Mouse (Mus musculus) small intestine, adult 2 months (tissue): ENCODE measurements around the gene Sh3pxd2b. TPM values are rescaled to one million over a fixed set of nuclear protein-coding genes. Genes with fewer than 3 reads are reported as not detected.
A peak's percentile ranks its signal among the peaks of the same experiment; 100 is the strongest.

Experiments
- H3K27ac ChIP-seq: fragments of 200-500 bp; 2 replicates; pipeline ENCODE4 v1.5.1; 2012; ENCODE audit warnings: low read depth, low read length, control low read depth, inconsistent platforms; ENCODE audit not compliant: insufficient read depth
- H3K27me3 ChIP-seq: fragments of 200-500 bp; 2 replicates; pipeline ENCODE4 v1.6.1; 2012; ENCODE audit warnings: mild to moderate bottlenecking, moderate library complexity, low read length, inconsistent platforms; ENCODE audit not compliant: control insufficient read depth, insufficient read depth
- H3K36me3 ChIP-seq: fragments of 200-500 bp; 2 replicates; pipeline ENCODE4 v1.6.1; 2012; ENCODE audit warnings: mild to moderate bottlenecking, low read length, control low read depth, inconsistent platforms; ENCODE audit not compliant: control insufficient read depth, insufficient read depth
- H3K4me1 ChIP-seq: fragments of 200-500 bp; 2 replicates; pipeline ENCODE4 v1.6.1; 2012; ENCODE audit warnings: low read length, inconsistent platforms, mixed read lengths; ENCODE audit not compliant: control insufficient read depth, insufficient read depth, insufficient read length
- H3K4me3 ChIP-seq: fragments of 200-500 bp; 2 replicates; pipeline ENCODE4 v1.5.1; 2012; ENCODE audit warnings: low read depth, mild to moderate bottlenecking, control low read depth, inconsistent platforms, low read length, moderate library complexity
- CTCF ChIP-seq: fragments of 200-500 bp; IDR thresholded peaks from 2 replicates; pipeline ENCODE4 v1.5.1; 2012; ENCODE audit warnings: low read depth, mild to moderate bottlenecking, control low read depth, inconsistent platforms, low read length, moderate library complexity, mixed read lengths; ENCODE audit not compliant: insufficient replicate concordance, insufficient read length; ENCODE audit errors: extremely low read depth
- POLR2A ChIP-seq: fragments of 200-500 bp; IDR thresholded peaks from 2 replicates; pipeline ENCODE4 v1.6.1; 2012; ENCODE audit warnings: low read depth, mild to moderate bottlenecking, control low read depth, inconsistent platforms, low read length, moderate library complexity
- WGBS: fragments of 180-500 bp; shearing (Covaris S2); methylation state at CpG from one replicate; pipeline ENCODE4 v1.1.7; 2018; 5-methylcytosine and 5-hydroxymethylcytosine counted together
- polyA plus RNA-seq: library from polyadenylated mRNA; depleted of rRNA; stranded (reverse); fragments of >200 nt; gene quantifications from 2 replicates; pipeline ENCODE4 v1.2.3, GENCODE M21; 2012

The Sh3pxd2b gene
- polyA plus RNA-seq, 1 experiment: 2.4 TPM

DNA sequence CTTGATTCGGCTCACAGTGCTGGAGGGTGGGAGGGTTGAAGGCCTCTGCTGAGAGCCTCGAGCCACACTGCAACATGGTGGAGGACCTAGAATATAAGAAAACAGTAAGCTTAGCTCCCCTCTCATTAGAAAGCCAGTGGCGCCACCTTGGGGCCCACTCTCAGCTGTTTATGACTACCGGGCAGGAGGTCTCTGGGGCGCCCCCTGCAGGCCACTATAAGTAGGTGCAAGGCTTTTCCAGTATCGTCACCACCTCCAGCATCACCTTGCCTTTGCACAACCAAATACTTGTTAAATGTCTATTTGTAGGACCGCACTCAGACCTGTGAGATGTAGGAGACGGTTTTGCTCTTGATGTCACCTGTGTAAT lies 26.4 kb upstream of the Sh3pxd2b start:
- 33% methylated on average over 8 of the region's 8 CpGs for WGBS
- H3K27ac ChIP-seq: no peak overlapping the region
- H3K27me3 ChIP-seq: no peaks in the 10 kb centered on the region
- H3K4me3 ChIP-seq: no peak overlapping the region
- no peaks in the 10 kb centered on the region for H3K36me3 ChIP-seq
- TF ChIP-seq CTCF: peak; percentile 74; the same call in 1 of the 2 replicates
- TF ChIP-seq POLR2A: no peak
- H3K4me1 ChIP-seq: no peaks in the 10 kb centered on the region

DNA sequence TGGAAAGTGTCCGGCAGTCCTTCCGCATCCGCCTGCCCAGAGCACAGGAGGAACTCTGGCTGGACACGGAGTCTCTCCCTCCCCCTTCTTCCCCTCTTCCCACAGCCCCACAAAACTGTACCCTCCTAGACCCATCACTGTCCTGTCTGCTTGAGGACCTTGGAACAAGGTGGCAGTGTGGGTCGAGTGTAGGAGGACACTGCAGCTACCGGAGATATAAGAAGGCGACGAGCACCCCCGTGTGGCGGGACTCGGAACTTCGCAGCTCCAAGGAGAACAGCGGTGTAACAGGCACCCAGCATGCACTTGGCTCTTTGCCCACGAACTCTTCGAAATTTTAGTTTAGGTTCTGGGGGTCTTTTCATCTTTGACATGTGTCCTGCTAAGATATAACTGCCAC lies 23.0 kb upstream of the Sh3pxd2b start:
- Histone ChIP-seq H3K27me3 (no peaks in the 10 kb centered on the region), H3K27ac (no peak overlapping the region), H3K4me3 (peak overlapping the region; percentile 54), H3K36me3 (no peaks in the 10 kb centered on the region), H3K4me1 (no peaks in the 10 kb centered on the region)
- 11% methylated on average over 15 of the region's 15 CpGs for WGBS
- no peak for TF ChIP-seq POLR2A
- TF ChIP-seq CTCF: peak; percentile 90

DNA sequence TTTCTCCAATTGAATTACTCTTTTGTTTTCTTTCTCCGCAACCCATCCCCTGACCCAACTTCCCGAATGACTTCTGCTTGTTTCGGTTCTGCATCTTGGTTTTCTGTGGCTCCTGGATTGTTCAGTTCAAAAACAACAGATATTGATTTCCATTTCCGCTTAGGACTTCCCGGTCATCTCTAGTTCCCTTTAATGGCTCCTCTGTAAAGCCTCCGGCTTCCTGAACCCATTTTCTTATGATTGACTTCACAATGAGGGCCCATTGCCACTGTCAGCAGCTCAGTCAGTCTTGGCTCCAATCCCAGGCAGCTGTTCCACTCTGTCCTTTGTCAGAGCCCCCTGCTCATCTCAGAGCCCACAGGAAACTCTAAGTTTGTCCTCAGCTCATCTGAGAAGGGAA lies 16.5 kb upstream of the Sh3pxd2b start:
- Histone ChIP-seq H3K36me3 (no peaks in the 10 kb centered on the region), H3K4me3 (no peak overlapping the region), H3K27ac (no peak overlapping the region), H3K27me3 (no peaks in the 10 kb centered on the region), H3K4me1 (no peaks in the 10 kb centered on the region)
- no peak for TF ChIP-seq POLR2A
- TF ChIP-seq CTCF: no peak
- 45% methylated on average over 6 of the region's 6 CpGs for WGBS

DNA sequence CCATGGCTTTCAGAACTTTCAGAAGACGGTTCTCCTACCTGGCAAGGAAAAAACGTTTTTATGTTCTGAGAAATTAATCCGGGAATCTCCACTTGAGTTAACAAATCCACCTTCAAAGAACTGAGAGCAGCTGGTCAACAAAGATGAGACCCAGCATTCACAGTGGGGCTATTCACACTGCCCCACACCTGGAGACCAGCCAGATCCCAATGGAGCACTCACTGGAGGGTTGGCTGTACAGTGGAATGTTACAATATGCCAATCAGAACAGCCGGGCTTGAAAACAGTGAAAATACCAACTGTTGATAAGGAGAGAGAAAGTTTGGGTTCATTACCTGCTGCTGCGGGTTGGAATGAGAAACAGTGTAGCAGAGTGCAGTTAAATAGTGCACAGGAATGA lies 15.8 kb upstream of the Sh3pxd2b start:
- no peak for TF ChIP-seq CTCF
- TF ChIP-seq POLR2A: no peak
- Histone ChIP-seq H3K36me3 (no peaks in the 10 kb centered on the region), H3K4me3 (no peak overlapping the region), H3K27ac (no peak overlapping the region), H3K4me1 (no peaks in the 10 kb centered on the region), H3K27me3 (no peaks in the 10 kb centered on the region)
- 23% methylated on average over 5 of the region's 5 CpGs for WGBS

DNA sequence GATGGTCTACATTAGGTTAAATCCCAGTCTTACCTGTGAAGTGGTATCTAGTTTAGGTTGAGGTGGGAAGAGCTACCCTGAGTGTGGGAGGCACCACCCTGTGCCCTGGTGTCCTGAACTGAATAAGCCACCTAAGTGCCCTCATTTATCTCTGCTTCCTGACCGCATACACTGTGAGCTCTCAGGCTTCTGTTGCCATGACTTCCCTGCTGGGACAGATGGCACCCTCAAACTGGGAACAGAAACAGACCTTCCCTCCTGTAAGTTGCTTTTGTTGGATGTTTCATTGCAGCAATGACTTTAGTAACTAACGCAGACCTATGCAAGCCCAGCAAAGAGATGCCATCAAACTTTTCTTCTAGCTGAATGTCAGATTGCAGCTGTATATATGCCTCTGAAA lies 14.4 kb upstream of the Sh3pxd2b start:
- TF ChIP-seq POLR2A (no peak), CTCF (no peak)
- H3K4me1 ChIP-seq: peaks cover 3% of the 10 kb centered on the region; the same call in 1 of the 2 replicates
- H3K36me3 ChIP-seq: no peaks in the 10 kb centered on the region
- no peak overlapping the region for H3K4me3 ChIP-seq
- 71% methylated on average over 2 of the region's 2 CpGs for WGBS
- H3K27ac ChIP-seq: no peak overlapping the region
- no peaks in the 10 kb centered on the region for H3K27me3 ChIP-seq

DNA sequence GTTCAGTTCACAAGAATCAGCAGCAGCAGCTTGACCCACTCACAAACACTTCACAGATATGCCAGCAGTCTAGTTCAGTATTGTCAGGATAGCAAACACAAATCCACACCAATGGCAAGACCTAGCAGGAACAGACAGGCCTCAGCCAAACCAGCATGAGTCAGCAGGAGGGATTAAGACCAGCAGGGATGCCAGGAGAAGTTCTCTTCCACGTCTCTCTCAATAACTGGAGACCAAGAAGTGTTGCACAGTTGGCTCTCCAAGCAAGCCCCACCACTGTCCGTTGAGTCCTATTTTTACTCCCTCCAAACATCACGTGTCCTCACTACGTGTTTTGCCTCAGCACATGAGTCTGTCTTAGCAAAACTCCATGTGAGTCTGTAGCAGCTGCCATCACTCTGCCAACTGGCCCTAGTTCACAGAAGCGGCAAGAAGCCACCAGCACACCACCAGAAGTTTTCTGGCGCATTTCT lies 11.1 kb upstream of the Sh3pxd2b start:
- no peak overlapping the region for H3K27ac ChIP-seq

DNA sequence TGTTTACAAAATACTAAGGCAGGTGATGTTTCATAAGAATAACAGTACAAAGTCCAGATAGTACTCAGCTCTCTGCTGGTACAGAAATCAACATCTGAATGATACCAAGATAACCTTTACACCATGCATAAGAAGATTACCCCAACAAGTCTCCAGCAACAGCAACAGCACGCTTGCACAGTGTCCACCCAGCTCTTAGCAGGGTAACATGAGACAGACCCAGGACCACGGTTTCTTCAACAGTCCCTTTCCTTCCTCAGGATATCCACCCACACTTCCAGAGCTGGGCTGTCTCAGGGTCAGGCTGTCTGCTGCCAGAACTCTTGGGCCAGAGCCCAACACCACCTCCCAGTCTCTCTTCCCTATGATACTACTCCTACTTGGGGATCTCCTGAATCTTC lies 8.5 kb upstream of the Sh3pxd2b start:
- Histone ChIP-seq H3K4me1 (peaks cover 16% of the 10 kb centered on the region; the same call in 1 of the 2 replicates), H3K36me3 (no peaks in the 10 kb centered on the region), H3K27me3 (no peaks in the 10 kb centered on the region), H3K4me3 (no peak overlapping the region), H3K27ac (no peak overlapping the region)
- WGBS: 11% methylated on average over 2 of the region's 2 CpGs
- TF ChIP-seq POLR2A: no peak
- no peak for TF ChIP-seq CTCF

More for the DNA sequence above, 11.1 kb upstream of the Sh3pxd2b start:
- Histone ChIP-seq H3K27me3 (no peaks in the 10 kb centered on the region), H3K36me3 (no peaks in the 10 kb centered on the region), H3K4me3 (no peak overlapping the region), H3K4me1 (peaks cover 16% of the 10 kb centered on the region; the same call in 1 of the 2 replicates)
- TF ChIP-seq CTCF (no peak), POLR2A (no peak)
- 94% methylated on average over 6 of the region's 6 CpGs for WGBS
